Mouse (Mus musculus) activated CD4-positive, CD25-positive, alpha-beta regulatory T cell (primary cell): ENCODE measurements around the gene Bst2. TPM values are rescaled to one million over a fixed set of nuclear protein-coding genes. Genes with fewer than 3 reads are reported as not detected.

ENCODE experiments used
- polyA plus RNA-seq, 2 experiments: library from polyadenylated mRNA; unstranded; fragments of 100-300 nt; shearing (Covaris generic); gene quantifications; one replicate each; pipeline ENCODE4 v1.2.1; 2017

Bst2 gene
- 100 to 1,000 TPM; 103 to 118 TPM for polyA plus RNA-seq

GRCm38 (mm10) chr8:71537028-71537867, at the start of gene Bst2:
Gene Bst2, minus strand, starts transcription at chr8:71537456.

GRCm38 (mm10) chr8:71568387-71568937, 31.2 kb upstream of the Bst2 start, which contains the start of gene Slc27a1:
Gene Slc27a1, plus strand, starts transcription at chr8:71568882.

GRCm38 (mm10) chr8:71566501-71566900, 29.2 kb upstream of the Bst2 start, which contains the start of gene Nxnl1:
Gene Nxnl1, minus strand, starts transcription at chr8:71566601.

GRCm38 (mm10) chr8:71558071-71558957, 21.1 kb upstream of the Bst2 start, which contains the start of gene Tmem221:
Gene Tmem221, minus strand, starts transcription at chr8:71558871.

GRCm38 (mm10) chr8:71542632-71543343, 5.5 kb upstream of the Bst2 start, which contains the start of gene Mvb12a:
Gene Mvb12a, plus strand, starts transcription at chr8:71542922.

GRCm38 (mm10) chr8:71525226-71526050, 11.8 kb downstream of the Bst2 start, which contains the start of gene Ccdc194:
Gene Ccdc194, minus strand, starts transcription at chr8:71525711.

GRCm38 (mm10) chr8:71511644-71512043, 25.6 kb downstream of the Bst2 start, which contains the start of gene Plvap:
Gene Plvap, minus strand, starts transcription at chr8:71511752.

GRCm38 (mm10) chr8:71487691-71488445, 49.4 kb downstream of the Bst2 start, which contains the start of gene Gtpbp3:
Gene Gtpbp3, plus strand, starts transcription at chr8:71488103.

GRCm38 (mm10) chr8:71485142-71486135, 51.8 kb downstream of the Bst2 start, which contains the start of gene Ano8:
Gene Ano8, minus strand, starts transcription at chr8:71485963.

Other genes with a start within 250 kb of the Bst2 start
- 100 to 1,000 TPM; 154 to 223 TPM for gene Use1, start 170.6 kb downstream of the Bst2 start, polyA plus RNA-seq
- 10 to 100 TPM; 18.3 to 19.4 TPM for gene Ocel1, start 166.2 kb downstream of the Bst2 start, polyA plus RNA-seq
- gene Nr2f6, start 155.5 kb downstream of the Bst2 start, polyA plus RNA-seq, result 10 to 100 TPM in 1 of 2 experiments, 1 to 10 TPM in 1; 3.7 to 10.3 TPM
- gene Ushbp1, start 141.7 kb downstream of the Bst2 start, polyA plus RNA-seq, result under 1 TPM; 0.12 to 0.38 TPM
- gene Babam1, start 140.6 kb downstream of the Bst2 start, polyA plus RNA-seq, result 100 to 1,000 TPM; 107 to 109 TPM
- gene Ankle1, start 131.4 kb downstream of the Bst2 start, polyA plus RNA-seq, result 1 to 10 TPM; 1.8 to 3.7 TPM
- gene Abhd8, start 73.8 kb downstream of the Bst2 start, polyA plus RNA-seq, result 100 to 1,000 TPM; 107 to 132 TPM
- gene Mrpl34, start 72.5 kb downstream of the Bst2 start, polyA plus RNA-seq, result 100 to 1,000 TPM in 1 of 2 experiments, 10 to 100 TPM in 1; 70.1 to 100 TPM
- 100 to 1,000 TPM; 100 to 120 TPM for gene Dda1, start 68.3 kb downstream of the Bst2 start, polyA plus RNA-seq
- 10 to 100 TPM in 1 of 2 experiments, 1 to 10 TPM in 1; 8.5 to 17.4 TPM for gene Ano8, start 51.5 kb downstream of the Bst2 start, polyA plus RNA-seq
- 1 to 10 TPM; 4.2 to 7.7 TPM for gene Gtpbp3, start 49.4 kb downstream of the Bst2 start, polyA plus RNA-seq
- under 1 TPM in 1 of 2 experiments, not detected in 1; 0.13 TPM for gene Plvap, start 25.7 kb downstream of the Bst2 start, polyA plus RNA-seq
- gene Ccdc194, start 11.7 kb downstream of the Bst2 start, polyA plus RNA-seq, result under 1 TPM in 1 of 2 experiments, not detected in 1; 0.41 TPM
- gene Mvb12a, start 5.5 kb upstream of the Bst2 start, polyA plus RNA-seq, result 100 to 1,000 TPM; 113 to 137 TPM
- gene Tmem221, start 21.4 kb upstream of the Bst2 start, polyA plus RNA-seq, result 1 to 10 TPM; 6.3 to 7.8 TPM
- gene Nxnl1, start 29.1 kb upstream of the Bst2 start, polyA plus RNA-seq, result under 1 TPM; 0.88 to 0.99 TPM
- 1 to 10 TPM; 6.0 to 6.9 TPM for gene Slc27a1, start 31.4 kb upstream of the Bst2 start, polyA plus RNA-seq
- gene Pgls, start 54.7 kb upstream of the Bst2 start, polyA plus RNA-seq, result 100 to 1,000 TPM; 120 to 124 TPM
- 10 to 100 TPM in 1 of 2 experiments, 1 to 10 TPM in 1; 8.8 to 20.0 TPM for gene Fam129c, start 60.2 kb upstream of the Bst2 start, polyA plus RNA-seq
- 10 to 100 TPM; 24.8 to 32.1 TPM for gene Colgalt1, start 73.5 kb upstream of the Bst2 start, polyA plus RNA-seq
- 1 to 10 TPM; 1.1 to 1.3 TPM for gene Unc13a, start 134.3 kb upstream of the Bst2 start, polyA plus RNA-seq
- 100 to 1,000 TPM; 105 to 188 TPM for gene Jak3, start 138.8 kb upstream of the Bst2 start, polyA plus RNA-seq
- gene Insl3, start 151.8 kb upstream of the Bst2 start, polyA plus RNA-seq, result 10 to 100 TPM; 53.6 to 59.0 TPM
- gene B3gnt3, start 164.3 kb upstream of the Bst2 start, polyA plus RNA-seq, result 1 to 10 TPM; 4.3 to 5.4 TPM
- gene Fcho1, start 188.3 kb upstream of the Bst2 start, polyA plus RNA-seq, result 100 to 1,000 TPM; 173 to 255 TPM